Mouse (Mus musculus) B cell, adult 67 days (primary cell): ENCODE measurements around the gene CK137956. TPM values are rescaled to one million over a fixed set of nuclear protein-coding genes. Genes with fewer than 3 reads are reported as not detected.

Source experiments
- total RNA-seq, 2 experiments: library from RNA; stranded (reverse); gene quantifications; 4 replicates each; pipeline ENCODE4 v1.2.4; 2023

The CK137956 gene
- total RNA-seq, result not detected

GRCm38 (mm10) chr4:127970901-127971868 is at the start of gene CK137956:
CK137956 (minus strand) TSS chr4:127970951.

GRCm38 (mm10) chr4:127987784-127988455 is 17.2 kb upstream of the CK137956 start, which contains the start of gene Csmd2:
Csmd2 (plus strand) TSS chr4:127987857.

Other genes with a start within 250 kb of the CK137956 start
- gene Csmd2, start 16.9 kb upstream of the CK137956 start, total RNA-seq, result not detected